Mouse (Mus musculus) spleen, adult 18-20 months (tissue): Measurements from ENCODE around the gene Cnksr2.

Source experiments
- DNase-seq, 2 experiments: peaks; one replicate each; pipeline ENCODE4 v3.0.0; 2022; ENCODE audit warnings: mixed read lengths in 2 of 2

Gene Cnksr2

DNA sequence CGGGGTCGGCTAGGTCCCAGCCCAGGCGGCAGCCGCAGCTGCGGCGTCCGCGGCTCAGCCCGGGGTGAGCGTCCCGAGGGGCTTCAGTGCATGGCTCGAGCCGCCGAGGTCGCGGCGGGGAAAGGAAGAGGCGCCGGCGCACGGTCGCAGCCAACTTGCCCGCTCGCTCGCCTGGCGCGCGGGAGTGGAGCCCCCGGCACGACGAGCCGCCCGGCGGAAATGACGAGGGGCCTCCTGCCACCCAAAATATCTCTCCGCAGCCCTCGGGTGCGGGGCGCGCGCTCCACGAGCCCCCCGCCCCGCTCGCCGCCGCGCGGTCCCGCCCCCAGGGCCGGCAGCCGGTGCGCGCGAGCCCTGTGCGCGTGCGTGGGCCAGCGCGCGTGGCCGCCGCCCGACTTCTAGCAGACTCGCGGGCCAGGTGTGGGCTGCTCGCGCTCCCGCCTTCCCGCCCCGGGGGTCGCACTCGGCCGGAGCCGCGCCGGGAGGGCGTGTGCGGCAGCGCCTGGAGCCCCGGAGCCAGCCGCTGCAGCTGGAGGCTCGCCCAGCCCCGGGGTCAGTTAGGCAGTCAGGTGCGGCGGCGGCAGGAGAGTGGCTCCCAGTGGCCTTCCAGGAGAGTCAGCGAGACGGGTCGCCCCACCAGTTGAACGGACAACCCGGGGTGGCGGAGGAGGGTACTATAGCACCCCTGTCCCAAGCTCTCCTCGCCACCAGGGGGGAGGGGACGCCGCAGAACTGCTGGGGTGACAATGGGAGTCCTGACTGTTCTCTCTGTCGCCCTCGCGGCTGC lies at the start of gene Cnksr2:
TSS of gene Cnksr2 (minus strand) at position 238 of the 787 bp plus-strand sequence.
- no peak for DNase-seq

DNA sequence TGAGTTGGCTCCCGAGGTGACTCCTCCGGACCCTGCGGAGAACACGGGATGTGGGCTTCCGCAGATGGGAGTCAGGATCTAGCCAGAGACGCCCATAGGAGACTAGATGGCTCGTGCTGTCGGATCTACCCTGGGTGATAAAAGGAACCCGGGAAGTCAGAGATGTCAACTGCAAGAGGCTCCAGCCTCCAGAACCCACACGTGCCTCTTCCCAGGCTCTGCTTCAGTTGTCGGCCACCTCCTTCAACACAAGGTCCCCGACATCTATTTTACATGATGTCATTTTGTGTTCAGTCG lies 698 bp upstream of the Cnksr2 start:
- DNase-seq = no peak

- DNase-seq = no peak
Measured at GRCm38 (mm10) chrX:158042255-158043056, 638 bp downstream of the Cnksr2 start.

DNA sequence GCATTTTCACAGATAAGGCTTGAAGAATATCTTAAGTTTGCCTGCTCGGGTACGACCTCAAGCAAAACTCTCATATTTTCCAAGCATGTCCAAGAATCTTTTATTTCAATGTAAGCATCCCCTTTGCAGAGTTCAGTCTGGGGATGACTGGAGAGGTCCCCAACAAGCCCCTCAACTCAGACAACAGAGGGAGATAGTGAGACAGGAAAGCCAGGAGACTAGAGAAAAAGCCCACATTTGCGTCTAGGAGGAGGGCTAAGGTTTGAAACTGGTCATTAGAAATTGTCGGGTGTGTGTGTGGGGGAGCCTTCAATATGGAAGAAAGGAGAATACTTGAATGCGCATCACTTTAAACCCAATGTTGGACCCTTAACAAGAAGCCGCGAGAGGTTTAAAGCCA lies 1.4 kb downstream of the Cnksr2 start:
- no peak for DNase-seq

DNA sequence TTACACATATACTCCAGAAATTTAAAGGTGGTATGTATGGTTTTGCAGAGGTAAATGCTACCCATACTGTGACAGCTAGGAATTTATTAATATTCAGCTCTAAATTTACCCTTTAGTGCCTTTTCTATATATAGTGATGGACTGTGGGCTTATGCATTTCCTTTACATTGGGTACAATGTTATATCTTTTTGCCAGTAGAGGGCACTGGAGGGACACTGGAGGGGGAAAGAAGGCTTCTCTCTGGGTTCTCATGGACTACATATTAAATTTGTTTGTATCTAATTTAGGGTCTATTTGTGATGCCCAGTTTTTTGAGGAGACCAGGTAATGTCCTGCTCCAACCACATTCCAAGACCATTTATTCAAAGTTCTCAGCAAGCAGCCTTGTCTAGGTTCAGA lies 91.4 kb downstream of the Cnksr2 start:
- no peak for DNase-seq

GRCm38 (mm10) chrX:157949256-157949655 lies 93.8 kb downstream of the Cnksr2 start:
- DNase-seq = no peak

DNA sequence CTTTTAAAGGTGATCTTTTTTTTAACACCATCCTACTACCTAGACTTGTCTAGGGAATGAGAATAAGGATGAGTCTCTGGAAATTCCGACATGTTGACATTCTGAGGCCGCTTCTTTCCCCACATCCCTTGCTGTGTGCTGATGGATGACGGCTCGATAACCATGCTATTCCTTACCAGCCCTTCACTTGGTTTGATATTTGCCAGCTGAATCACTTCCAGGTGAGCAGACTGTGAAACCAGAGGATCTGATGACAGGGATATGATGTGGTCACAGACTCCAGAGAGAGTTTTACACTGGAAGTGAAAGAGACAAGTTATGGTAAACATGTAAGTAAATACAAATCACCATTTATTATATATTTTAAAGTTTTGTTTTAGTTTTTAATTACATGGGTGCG lies 98.0 kb downstream of the Cnksr2 start:
- DNase-seq = no peak

DNA sequence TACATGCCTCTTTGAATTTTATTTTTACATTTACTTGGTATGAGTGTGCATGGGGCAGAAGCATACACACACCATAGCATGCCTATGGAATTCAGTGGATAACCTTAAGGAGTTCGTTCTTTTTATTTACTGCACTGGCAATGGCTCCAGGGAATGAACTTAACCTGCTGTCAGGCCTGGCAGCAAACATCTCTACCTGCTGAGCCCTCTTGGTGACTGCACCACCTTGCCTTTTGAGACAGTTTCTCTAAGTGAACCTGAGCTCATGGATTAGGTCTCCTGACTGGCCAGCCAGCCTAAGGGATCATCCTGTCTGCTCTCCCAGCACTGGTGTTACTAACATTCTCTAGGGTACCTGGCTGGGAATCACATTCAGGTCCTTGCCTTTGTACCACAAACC lies 106.5 kb downstream of the Cnksr2 start:
- DNase-seq = no peak

GRCm38 (mm10) chrX:157920093-157920492 lies 123.0 kb downstream of the Cnksr2 start:
- DNase-seq = no peak

DNA sequence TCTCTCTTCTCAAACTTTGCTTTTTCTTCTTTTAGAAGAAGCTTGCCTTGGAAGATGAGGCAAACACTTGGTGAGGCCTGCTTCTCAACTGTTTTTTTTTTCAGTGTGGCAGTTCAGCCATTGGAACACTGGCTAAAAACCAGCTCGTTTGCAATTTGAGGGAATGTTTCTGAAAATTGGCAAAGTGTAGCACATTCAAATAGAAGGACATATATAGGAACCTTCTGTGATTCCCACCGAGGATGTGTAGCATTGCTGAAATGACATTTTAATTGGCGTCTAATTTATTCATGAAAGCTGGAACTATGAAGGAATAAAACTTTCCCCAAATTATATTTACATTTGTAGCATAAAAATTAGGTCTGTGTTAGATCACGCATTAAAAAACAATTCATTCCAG lies 213.1 kb downstream of the Cnksr2 start:
- DNase-seq = no peak

DNA sequence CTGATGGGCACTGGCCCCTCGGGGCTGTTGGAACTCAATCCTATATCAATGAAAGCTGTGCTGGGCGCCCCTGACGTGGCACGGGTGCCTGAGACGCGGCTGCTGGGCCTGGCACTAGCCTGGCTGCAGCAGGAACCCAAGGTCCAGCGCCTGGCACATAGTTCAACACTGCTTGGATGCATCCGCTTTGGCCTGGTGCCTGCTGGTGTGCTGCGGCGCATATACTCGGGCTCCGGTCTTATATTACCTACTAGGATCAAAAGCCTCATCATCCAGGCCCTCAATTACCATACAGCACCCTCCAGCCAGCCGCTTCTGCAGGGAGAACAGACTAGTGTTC lies 224.2 kb downstream of the Cnksr2 start:
- DNase-seq = no peak

GRCm38 (mm10) chrX:157818207-157818920 lies 224.7 kb downstream of the Cnksr2 start, which contains the start of gene Klhl34:
Klhl34 (plus strand) TSS chrX:157818435.
- DNase-seq = no peak

GRCm38 (mm10) chrX:157817571-157818206 lies 225.4 kb downstream of the Cnksr2 start:
- no peak for DNase-seq

DNA sequence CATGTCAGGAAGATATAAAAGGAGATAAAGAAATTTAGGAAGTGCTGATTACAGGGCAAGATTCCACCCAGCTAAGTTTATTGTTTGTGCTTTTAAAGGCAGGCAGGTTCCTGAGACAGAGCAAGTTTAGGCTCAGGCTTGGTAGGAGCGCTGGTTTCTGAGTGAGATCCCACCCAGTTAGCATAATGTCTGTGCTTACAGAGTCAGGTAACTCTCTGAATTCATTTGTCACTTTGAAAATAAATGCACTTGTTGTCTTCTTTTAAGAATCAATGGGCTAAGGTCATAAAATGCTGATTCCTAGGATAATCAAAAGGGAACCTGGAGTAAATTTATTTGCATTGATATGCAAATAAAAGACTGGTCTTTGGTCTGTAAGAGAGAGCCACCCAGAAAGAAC lies 233.4 kb downstream of the Cnksr2 start:
- DNase-seq = no peak

- DNase-seq = no peak
Measured at GRCm38 (mm10) chrX:157801669-157802068, 241.4 kb downstream of the Cnksr2 start.
